Mouse (Mus musculus) ovary, postnatal 36 days (tissue): ENCODE data around the gene Il16.
A peak's percentile ranks its signal among the peaks of the same experiment; 100 is the strongest.

Source experiments
- DNase-seq: peaks from one replicate; pipeline ENCODE4 v3.0.0; 2022; ENCODE audit warnings: low spot score, mixed read lengths

Gene Il16

DNA sequence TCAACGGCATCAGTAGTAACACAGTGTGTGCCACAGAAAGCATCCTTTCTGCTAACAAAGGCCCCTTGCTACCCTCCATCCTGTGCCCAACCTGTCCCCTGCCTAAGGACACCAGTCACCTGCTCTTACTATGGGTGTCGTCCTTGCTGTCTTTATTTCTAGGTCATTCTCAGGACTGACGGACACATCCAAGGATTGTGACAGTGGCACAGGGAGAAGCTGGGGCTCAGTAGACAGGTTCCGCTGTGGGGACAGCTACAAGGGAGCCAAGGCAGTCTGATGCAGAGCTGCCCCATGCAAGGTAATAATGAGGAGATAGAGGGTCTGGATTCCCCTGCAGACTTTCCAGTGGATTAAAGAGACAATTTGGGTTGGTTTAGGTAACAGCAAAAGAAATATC lies 67.0 kb downstream of the Il16 start:
- no peak for DNase-seq

DNA sequence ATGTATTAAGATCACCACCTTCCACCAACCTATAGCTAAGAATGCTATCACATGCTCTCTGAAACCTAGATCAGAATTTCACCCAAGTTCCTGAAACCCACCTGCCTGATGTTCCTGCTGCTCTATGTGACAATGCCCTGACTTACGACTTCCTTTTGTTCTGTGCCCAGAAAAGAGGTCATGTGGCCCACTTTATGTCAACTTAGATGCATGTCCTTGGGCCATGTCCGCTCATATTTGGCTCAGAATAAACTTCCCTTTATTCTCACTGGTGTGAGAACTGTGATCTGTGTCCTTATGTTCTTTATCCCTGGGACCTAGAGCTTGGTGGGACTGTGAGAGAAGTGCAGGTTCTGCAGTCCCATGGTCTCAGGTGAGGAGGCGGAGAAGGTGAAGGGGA lies 68.2 kb downstream of the Il16 start:
- no peak for DNase-seq

DNA sequence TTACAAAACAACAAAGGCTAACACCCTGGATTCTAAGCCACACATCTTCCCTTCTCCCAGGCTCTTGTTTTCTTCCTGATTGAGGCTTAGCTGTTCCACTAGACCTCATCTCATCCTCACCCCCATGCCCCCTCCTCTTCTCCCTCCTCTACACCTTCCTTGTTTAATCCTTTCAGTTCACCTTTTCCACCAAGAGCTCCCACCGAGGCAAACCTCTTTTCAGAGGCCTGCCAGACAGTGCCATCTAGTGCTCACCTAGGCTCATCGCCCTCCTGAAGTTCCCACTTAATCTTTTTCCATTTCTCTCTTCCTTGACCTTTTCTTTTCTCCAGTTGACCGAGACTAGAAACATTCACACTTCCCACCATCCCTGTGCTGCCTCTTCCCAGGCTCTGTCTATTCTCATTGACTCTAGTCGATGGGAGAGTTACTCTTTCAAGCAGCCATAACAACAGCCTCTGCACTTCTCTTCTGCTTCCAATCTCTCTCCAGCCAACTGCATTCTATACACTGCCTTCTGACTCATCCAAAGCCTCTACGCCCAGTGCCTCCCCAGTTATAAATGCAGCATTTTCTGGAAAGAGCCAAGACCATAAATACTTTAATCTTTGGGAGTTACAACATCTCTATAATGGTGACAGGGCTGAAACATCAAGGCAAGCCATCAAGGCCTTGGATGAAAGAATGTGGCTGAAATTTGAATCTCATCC lies 69.8 kb downstream of the Il16 start:
- DNase-seq = no peak

DNA sequence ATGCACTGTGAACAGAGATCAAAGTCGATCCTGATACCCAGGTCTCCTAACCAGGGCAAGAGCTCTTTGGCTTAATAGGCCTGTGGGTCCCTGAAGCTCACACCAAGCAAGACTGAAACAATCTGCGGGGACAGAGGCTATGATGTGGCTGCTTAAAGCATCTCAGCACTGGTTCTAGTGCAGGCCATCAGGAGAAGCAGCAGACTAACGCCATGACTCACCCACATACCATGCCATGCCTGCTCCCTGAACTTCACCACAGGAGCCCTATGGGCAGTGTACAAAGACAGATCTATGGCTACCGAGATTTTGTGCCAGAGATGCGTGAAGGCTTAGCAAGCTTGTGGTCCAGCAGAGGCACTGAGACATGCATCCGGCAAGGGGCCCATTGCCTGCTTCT lies 74.0 kb downstream of the Il16 start:
- no peak for DNase-seq

DNA sequence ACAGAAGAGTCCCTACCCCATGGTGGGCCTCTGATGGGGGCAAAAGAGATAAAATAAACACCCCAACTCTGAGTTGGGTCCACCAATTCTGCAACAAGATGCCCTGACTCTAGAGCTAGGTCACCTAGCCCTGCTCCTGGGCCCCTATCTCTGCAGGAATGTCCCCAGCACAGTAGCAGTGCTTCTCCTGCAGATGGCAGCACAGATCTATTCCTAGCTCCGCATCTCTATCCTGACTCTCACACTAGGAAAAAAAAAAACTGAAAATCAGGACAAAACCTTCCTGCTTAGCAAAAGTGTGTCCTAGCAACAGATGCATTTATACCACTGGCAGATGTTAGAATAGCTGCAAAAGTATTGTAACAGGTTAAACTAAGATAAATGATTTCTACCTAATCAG lies 76.8 kb downstream of the Il16 start:
- peak; percentile 42 for DNase-seq

DNA sequence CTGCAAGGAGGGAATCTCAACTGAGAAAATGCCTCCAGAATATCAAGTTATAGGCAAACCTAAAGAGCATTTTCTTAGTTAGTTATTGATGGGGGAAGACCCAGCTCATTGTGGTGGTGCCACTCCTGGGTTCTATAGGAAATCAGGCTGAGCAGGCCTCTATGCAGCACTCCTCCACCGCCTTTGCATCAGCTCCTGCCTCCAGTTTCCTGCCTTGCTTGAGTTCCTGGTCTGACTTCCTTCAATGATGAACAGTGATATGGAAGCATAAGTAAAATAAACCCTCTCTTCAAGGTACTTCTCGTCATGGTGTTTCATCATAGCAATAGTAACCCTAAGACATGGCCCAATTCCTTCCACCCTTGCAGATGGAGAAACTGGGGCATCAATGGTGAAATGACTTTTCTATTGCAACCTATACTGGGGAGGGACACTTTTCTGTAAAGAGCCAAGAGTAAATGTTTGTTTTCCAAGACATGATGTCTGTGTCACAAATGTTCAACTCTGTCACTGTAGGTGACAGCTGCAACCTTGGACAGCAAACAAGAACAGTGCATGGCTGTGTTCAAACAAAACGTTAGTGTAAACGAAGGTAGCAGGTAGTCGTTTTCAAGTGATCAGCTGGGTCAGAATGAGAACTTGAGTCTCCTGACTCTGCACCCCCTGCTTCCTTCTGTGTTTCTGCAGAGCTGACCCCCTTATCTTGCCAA lies 77.4 kb downstream of the Il16 start:
- no peak for DNase-seq

DNA sequence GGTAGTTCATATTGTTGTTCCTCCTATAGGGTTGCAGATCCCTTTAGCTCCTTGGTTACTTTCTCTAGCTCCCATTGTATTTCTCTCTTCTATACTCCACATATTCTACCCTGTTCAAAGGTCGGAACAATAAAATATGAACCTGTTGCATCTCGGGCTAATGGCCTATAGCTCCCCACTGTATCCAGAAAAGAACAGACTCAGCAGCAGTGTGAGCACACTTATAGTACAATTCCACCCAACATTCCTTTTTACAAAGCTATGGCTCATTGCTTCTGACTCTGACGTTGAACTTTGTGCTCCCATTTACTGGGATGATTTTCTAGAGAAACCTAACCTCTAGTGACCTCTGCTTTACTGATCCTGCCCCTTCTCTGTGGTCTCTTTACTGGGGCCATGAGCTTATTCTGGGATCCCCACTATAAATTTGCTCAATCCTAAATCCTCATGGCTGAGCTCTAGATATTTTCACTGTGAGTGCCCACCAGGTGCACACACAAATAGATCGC lies 79.4 kb downstream of the Il16 start:
- DNase-seq = no peak

DNA sequence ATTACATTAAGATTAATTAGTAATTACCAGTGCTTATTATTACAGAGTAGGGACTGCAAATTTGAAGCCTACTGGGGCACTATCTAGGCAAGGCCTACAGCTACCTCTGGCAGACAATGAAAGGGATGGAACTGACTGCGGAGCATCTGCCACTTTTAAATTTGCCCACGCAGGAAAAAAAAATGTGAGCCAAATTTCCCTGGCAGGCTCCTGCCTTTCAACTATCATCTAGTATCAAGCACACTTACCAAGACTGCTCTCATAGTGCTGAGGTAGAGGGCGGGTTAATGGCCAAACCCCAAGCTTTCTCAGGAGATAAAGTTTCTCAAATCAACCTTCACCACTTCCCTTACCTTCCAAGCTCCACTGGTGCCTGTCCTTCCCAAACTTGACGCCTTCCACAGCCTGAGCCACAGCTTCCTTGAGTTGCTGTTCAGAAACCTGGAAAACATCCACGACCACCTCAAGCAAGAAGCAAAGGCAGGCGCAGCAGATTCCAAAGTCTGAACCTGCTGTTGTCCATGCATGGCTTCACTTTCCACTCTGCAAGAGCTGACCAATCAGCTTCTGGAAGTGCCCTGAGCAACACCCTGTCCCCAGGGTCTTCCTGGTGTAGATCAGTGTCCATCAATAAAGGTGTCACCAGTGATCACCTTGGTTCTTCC lies 82.7 kb downstream of the Il16 start:
- DNase-seq = no peak

DNA sequence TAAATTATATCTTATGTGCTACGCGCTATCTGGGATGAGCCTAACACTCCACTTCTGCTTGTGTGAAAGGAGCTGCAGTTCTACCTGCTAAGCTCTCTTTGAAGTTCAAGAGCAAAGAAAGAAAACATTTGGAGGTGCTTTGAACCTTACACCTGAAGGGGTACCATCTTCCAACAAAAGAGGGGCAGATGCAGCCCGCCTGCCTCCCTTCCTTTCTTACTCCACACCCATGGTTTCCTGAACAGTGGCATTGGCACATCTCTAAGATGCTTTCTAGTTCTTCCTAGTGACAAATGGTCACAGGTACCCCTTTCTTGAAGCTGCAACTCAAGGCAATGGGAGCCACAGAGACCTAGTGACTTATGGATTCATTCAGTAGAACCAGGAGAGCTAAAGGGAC lies 83.8 kb downstream of the Il16 start:
- DNase-seq = no peak

DNA sequence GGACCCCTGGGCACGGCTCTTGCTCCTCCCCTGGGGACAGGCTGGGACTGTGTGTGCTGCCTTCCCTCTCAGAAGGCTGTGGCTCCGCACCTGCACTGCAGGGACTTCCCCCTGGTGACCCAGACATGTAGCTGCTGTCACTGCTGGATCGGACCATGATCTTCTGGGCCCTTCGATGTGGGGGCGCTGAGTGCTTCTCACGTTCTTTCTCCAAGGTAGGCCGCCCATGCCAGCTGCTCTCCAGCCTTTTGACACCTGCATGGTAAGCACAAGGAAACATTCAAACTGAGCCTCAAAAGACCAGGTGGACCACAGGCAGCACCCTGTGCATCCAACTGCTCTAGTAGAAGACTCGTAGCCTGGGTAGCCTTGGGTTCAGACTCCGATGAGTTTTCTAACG lies 84.5 kb downstream of the Il16 start:
- DNase-seq = no peak

DNA sequence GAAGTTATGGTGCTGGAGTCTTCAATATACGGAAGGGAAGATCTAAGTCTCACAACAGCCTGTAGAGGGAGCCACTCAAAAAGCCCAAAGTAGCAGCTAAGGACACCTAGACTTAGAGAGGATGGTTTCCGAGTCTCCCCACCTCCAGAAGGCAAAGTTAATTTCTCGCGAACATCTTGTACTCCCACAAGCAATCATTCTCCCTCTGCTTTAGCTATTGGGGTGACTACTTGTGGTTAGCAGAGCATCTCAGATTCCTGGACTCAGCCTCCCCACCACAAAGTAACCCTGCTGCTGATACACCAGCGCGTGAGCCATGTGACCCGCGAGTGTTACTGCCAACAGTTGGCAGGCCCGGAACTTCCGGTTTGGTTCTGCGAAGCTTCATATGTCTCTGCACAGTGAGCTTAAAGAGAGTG lies 85.2 kb downstream of the Il16 start:
- DNase-seq = no peak

DNA sequence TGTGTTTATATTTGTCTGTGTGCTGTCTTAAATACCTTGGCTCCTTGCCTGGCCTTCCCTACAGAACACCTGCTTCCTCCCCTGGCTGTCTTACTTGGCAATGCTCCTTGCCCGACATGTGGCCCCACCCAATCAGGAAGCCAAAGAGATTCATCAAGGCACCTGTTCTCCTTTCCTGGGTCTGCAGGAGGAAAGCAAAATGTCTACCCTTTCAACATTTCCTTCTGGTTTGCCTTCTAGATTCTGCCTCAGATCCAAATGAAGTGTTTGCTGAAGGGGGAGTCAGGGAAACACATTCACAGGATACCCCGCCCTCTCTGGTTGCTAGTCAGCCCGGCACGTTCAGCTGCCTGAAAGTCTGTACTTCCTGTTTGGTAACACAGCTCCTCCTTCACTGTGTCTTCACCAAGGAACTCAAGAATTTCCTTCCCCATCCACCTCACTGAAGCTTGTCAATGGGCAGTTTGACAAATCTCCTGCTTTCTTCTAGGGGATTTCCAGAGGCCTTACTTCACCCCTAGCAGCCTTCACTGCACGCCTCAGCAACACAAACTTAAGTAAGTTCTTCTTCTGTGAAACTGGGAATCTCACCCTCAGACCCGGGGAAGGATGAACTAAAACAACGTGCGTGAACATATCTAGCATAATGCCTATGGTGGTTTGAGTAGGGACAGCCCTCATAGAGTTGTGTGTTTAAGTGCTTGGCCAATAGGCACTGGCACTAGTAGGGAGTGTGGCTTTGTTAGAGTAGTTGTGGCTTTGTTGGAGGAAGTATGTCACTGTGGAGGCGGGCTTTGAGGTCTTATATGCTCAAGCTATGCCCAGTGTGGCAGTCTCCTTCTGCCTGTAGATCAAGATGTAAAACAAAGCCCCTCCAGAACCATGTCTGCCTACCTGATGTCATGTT lies 86.1 kb downstream of the Il16 start:
- DNase-seq = no peak

DNA sequence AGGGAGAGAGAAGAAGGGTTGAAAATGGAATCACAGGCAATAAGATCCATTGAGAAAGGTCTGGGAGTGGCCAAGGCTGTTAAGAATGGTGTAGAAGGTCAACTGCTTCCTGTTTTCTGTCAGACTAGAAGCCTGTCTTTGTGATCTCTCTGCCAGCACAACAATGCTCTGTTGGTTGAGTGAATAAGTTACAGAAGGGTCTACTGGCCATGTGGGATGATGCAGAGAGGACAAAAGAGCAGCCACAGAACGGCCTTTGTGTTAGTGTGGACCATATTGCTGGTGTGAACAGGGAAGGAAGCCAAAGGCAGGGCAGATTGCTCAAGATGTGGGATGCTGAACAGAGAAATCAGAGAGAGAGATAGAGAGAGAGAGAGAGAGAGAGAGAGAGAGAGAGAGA lies 86.8 kb downstream of the Il16 start:
- DNase-seq = no peak

DNA sequence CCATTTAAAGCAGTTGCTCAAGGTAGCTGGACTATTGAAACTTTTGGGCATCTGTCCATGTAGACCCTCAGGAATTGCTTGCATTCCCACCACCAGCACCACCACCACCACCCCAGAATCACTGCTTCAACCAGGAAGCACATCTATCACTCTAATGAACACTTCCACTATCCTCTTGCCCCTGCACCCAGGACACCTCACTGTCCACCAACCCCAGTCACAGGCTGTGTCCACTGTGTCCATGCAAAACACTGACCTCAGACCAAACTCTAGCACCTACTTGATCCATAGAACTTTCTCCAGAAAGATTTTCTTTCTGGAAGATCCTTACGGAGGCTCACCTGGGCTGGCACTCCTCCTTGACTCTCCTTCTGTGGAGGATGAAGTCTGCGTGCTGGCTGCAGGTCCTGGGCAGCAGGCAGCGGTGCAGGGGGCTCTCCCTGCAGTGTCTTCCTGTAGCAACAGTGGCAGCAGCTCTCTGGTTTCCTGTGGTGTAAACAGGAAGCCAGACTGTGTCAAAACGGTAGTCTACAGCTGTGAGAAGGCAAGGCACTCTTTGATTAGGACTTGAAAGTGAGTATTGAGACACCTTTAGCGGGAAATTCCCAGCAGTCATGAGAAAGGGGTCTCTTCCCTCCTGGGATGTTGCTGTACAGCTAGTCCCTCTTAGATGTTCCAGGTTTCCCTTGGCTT lies 90.4 kb downstream of the Il16 start:
- no peak for DNase-seq

DNA sequence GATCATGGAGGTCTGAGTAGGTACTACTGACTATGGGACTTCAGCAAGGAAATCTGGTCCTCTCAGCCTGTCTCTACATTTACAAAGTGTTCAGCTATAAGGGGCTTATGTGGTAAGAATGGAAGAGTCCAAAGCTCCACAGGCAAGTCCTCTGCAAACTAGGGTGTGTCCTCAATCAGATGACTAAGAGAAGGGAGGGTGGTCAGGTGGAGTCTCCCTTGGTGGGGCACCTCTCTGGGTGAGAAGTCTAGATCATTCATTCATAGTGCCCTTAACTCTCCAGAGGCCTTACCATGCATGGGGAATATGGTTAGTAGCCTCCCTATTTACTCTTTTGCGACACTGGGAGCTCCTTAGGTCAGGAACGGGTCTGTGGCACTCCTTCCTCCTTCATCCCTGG lies 91.3 kb downstream of the Il16 start:
- no peak for DNase-seq

DNA sequence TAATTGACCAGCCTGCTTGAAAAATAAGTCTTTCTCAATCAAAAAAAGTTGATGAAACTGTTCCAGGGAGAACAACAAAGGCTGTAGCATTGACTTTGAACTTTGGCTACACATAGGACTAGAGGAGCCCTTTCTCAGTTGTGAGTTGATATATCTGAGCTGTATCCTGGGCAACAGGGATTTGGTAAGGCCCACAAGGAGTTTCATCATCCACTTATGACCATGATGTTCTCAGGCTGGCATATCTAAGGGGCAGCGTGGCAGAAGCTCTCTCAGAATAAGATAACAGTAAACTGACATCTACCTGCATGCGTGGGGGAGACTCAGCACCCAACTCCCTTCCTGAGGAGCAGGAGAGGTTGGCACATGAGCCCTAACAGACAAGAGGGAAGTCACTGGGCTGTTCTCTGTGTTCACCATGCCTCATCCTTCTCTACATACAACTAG lies 91.9 kb downstream of the Il16 start:
- DNase-seq = no peak

DNA sequence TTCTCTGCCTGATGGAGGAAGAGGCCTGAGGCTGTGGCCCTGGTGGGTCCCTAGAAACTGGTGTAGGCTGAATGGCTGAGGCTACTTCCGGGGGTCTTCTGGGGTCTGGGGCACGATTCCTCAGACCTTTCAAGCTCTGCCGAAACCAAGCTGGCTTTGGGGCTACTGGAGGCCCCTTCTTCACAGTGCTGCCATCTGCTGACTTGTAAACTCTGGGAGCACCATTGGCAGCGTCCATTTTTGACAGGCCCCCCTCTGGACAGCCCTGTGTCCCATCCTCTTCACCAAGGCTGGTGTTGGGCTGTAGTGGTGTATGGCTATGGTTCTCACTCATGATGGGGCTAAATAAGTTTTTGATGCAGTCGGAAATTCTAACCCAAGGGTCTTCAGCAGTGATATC lies 93.0 kb downstream of the Il16 start:
- DNase-seq = no peak

DNA sequence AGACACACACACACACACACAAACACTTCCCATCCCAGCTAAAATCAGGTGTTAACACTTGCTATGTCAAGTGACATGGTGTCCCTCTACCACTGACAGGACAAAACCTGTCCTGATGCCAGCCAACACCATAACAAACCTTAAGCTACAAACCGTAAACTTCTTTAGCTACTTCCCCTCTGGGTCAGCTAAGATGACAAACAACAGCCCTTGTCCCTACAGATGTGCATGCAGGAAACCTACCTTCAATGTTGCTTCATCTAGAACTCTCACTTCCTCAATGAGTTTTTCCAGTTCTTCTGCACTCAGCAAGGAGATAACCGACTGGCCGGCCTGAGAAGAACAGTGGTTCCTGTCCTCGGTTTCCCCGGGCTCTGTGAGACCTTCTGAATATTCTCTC lies 94.9 kb downstream of the Il16 start:
- no peak for DNase-seq

DNA sequence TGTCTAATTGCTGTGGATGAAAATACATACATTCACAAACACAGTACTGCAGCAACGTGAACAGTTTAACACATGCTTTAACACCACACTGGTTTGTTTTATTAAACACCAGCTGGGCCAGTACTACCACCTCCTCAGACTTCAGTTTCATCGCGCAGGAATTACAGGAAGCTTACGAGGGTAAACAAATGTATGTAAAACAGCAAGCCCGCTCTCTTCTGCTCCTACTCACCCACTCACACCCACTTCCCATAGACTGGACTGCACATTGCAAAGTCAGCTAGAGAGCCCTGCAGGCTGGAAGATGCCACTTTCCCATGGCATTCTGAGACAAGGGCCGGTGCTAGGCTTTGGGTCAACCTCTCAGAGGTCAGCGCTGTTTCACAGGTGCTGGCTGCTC lies 96.7 kb downstream of the Il16 start:
- no peak for DNase-seq

DNA sequence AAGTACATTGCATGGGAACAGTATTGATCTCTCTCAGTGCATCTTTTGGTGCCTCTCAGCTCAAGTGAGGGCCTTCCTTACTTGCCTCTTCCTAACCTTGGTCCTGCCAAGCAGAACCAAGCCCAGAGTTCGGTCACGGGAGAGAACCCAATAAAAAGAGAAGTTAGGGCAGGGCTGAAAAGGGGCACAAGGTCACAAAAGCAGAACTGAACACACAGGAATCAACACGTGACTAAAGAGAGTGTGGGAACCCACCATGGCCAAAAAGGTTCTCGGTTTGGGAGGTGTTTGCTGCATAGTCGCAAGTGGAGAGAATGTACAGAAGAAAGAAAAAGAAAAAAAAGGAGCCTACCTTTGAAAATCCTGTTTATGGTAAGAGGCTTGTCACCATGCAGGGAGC lies 100.0 kb downstream of the Il16 start:
- DNase-seq = no peak

DNA sequence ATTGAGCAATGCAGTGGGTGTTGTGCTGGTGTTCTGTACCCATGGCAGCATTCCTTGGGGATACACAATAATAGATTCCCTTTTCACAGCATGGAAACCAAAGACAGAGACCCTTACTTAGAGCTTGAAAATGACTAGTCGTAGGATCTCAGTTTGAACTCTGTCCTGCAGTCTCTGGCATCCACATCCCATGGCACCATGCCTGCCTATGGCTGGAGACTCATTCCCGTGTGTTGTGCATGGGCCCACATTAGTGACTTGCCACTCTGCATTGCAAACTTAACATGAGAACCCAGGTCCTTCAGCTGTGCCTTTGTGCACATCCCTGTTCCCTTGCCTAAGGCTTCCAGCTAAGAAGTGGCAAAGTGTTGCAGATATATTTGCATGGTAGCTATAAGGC lies 100.8 kb downstream of the Il16 start:
- no peak for DNase-seq

DNA sequence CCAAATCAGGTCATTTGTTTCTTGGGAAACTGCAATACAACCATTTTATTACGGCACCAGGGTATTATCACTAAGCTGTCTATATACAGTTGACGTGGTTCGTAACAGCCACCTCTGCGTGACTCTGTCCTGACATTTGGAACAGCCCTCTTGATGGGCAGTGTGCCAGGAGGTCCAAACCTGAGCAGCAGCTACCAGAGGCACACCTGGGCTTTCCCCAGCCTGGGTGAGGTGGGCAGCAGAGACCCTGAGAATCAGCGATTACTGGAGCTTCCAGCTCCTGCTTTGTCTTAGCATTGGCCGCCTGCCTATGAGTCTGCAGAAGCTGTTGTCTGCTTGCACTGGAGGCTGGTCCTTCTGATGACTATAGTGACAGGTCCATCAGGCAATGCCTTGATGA lies 101.9 kb downstream of the Il16 start:
- DNase-seq = no peak
